Mouse (Mus musculus) macrophage (primary cell): ENCODE results near the gene Slc23a2. TPM values are rescaled to one million over a fixed set of nuclear protein-coding genes. Genes with fewer than 3 reads are reported as not detected.

Source experiments
- H3K27ac ChIP-seq: fragments of 350-480 bp; formaldehyde crosslinking; 2 replicates; pipeline ENCODE4 v1.9.0; 2021
- H3K36me3 ChIP-seq: fragments of 350-480 bp; formaldehyde crosslinking; 2 replicates; pipeline ENCODE4 v1.9.0; 2021; ENCODE audit errors: inconsistent target
- H3K4me3 ChIP-seq: fragments of 350-480 bp; formaldehyde crosslinking; 2 replicates; pipeline ENCODE4 v1.9.0; 2021; ENCODE audit errors: inconsistent target
- H3K79me2 ChIP-seq: fragments of 350-480 bp; formaldehyde crosslinking; 2 replicates; pipeline ENCODE4 v1.9.0; 2021; ENCODE audit errors: inconsistent target
- WGBS: methylation state at CpG from one replicate; pipeline ENCODE4 v1.1.7; 2026; ENCODE audit warnings: inconsistent platforms; ENCODE audit not compliant: missing documents; 5-methylcytosine and 5-hydroxymethylcytosine counted together
- polyA plus RNA-seq: library from polyadenylated mRNA; stranded (reverse); fragments of 250-400 nt; gene quantifications from 3 replicates; pipeline ENCODE4 v1.2.4, GENCODE M21; 2018; ENCODE audit warnings: inconsistent platforms

Slc23a2 gene
- polyA plus RNA-seq, 1 experiment from 2014 or later = 42.4 TPM

DNA sequence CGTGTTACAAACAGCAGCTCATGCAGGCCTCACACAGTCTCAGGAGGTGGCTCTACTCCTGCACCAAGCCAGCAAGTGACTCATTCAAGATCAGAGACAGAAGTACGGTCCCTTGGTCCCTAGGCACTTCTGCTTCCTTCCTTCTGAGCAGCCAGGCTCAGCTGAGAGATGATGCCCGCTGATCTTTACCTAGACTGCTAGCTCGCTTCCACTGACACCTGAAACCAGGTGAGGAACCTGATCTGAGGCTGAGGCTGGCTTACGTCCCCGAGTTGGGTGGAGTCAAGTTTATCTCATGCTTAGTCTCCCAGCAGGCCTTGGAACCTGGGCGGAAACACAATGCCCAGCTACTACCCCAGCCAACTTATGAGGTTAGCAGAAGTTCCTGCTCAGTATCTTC, 105.0 kb downstream of the Slc23a2 start:
- H3K27ac ChIP-seq = no peak overlapping the region
- no peaks in the 10 kb centered on the region for H3K79me2 ChIP-seq
- no peaks in the 10 kb centered on the region for H3K36me3 ChIP-seq
- 24% methylated on average over 7 of the region's 7 CpGs for WGBS
- no peak overlapping the region for H3K4me3 ChIP-seq

DNA sequence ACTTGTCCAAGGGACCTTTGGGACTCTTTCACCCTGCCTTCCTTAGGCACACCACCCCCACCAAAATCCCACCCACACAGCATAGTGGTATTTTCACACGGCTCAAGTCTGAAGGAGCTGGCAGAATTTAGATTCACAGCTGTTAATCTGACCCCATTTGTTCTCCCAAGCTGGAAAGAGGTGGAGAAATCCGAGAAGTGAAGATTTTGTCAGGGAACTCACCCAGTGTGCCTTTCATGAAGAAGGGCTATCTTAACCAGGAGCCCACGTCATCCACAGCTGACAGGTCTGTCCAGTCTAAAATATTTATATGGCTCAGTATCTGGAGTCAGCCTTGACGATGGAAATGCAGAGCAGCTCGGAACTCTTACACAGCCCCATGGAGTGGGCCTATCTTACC, 108.6 kb downstream of the Slc23a2 start:
- H3K27ac ChIP-seq = no peak overlapping the region
- H3K36me3 ChIP-seq = no peaks in the 10 kb centered on the region
- 96% methylated on average over 5 of the region's 5 CpGs for WGBS
- H3K4me3 ChIP-seq = no peak overlapping the region
- H3K79me2 ChIP-seq = no peaks in the 10 kb centered on the region

DNA sequence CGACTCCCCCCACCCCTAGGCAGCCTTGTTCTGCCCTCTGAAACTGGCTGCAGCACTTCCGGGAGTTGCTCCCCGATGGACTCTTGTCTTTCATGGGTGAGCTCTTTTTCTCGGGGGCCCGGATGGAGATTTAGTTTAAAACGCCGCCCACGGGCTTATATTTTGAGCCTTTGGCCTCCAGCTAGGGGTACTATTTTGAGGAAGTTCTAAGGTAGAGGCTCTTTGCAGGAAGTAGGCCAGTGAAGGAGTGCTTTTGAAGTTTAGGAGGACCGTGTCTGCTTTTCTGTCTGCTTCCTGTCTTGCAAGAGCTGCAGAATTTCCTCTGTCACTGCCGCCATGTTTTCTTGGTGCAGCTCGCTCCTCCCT, 109.5 kb downstream of the Slc23a2 start:
- 23% methylated on average over 11 of the region's 11 CpGs for WGBS
- H3K36me3 ChIP-seq = no peaks in the 10 kb centered on the region
- H3K27ac ChIP-seq = no peak overlapping the region
- H3K4me3 ChIP-seq = no peak overlapping the region
- no peaks in the 10 kb centered on the region for H3K79me2 ChIP-seq

DNA sequence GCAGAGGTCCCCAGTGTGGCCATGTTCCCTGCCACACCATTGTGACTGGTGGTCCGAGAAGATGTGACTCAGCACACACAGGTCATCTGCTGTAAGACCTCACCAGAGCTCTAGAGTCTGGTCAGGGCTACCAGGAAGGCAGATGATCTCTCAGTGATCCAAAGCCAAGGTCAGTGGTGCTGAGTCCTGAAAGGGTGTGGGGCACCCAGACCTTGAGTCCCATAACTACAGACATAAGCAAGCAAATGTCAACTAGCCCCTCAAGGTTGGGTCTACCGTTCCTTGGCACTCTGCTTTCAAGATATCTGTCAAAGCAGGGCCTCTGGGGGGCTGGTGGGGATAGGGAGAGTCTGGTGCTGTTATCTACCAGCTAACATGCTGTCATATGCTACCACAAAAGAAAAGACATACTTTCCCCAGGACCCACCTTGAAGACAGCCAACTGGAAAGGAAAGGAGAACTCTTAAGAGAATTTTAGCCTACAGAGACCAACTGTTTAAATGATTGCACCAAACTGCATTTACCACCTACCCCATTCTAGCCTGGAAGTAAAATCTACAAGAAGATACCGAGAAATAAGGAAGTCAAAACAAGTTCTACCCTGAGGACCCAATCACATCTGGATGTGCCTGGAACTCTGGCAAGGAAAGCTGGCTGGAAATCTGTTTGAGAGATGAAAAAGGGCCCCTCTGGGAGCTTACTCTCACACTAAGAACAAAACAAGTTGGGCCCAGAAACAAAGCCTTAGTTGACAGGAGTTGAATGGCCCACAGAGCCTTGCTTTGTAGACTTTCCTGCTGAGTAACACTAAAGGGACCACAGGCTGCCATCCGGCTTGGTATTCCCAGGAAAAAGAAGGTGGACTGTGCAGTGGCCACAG, 110.1 kb downstream of the Slc23a2 start:
- Histone ChIP-seq H3K36me3 (no peaks in the 10 kb centered on the region), H3K27ac (no peak overlapping the region), H3K79me2 (no peaks in the 10 kb centered on the region), H3K4me3 (no peak overlapping the region)
- 74% methylated on average over 4 of the region's 4 CpGs for WGBS

DNA sequence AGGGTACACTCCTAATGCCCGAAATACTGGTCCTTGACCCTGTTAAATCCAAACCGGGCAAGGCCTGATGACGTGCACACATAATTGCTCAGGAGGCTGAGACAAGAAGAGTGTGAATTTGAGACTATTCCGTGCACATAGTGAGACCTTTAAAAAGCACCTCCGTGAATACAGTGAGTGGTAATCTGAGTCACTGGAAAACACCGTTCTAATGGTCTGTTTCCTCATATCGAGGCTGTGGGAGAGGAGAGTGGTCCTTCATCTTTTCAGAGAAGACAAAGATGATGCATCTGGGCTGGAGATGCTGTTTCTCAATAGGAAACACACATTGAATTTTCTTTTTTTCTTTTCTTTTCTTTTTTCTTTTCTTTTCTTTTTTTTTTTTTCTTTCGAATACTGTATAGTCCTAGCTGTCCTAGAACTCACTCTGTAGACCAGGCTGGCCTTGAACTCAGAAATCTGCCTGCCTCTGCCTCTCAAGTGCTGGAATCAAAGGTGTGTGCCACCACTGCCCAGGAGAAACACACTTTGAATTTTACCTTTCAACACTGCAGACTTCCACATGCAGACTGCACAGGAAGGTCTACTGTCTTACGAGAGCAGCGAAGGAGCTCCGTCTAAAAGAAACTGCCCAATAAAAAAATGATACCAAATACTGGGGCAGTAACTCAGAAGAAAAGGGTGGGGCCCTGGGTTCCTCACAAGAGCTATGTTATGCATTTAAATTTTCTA, 113.4 kb downstream of the Slc23a2 start:
- no peak overlapping the region for H3K4me3 ChIP-seq
- H3K27ac ChIP-seq = no peak overlapping the region
- peaks cover 6% of the 10 kb centered on the region; the same call in 1 of the 2 replicates for H3K36me3 ChIP-seq
- 92% methylated on average over 10 of the region's 11 CpGs for WGBS
- peaks cover 30% of the 10 kb centered on the region for H3K79me2 ChIP-seq

DNA sequence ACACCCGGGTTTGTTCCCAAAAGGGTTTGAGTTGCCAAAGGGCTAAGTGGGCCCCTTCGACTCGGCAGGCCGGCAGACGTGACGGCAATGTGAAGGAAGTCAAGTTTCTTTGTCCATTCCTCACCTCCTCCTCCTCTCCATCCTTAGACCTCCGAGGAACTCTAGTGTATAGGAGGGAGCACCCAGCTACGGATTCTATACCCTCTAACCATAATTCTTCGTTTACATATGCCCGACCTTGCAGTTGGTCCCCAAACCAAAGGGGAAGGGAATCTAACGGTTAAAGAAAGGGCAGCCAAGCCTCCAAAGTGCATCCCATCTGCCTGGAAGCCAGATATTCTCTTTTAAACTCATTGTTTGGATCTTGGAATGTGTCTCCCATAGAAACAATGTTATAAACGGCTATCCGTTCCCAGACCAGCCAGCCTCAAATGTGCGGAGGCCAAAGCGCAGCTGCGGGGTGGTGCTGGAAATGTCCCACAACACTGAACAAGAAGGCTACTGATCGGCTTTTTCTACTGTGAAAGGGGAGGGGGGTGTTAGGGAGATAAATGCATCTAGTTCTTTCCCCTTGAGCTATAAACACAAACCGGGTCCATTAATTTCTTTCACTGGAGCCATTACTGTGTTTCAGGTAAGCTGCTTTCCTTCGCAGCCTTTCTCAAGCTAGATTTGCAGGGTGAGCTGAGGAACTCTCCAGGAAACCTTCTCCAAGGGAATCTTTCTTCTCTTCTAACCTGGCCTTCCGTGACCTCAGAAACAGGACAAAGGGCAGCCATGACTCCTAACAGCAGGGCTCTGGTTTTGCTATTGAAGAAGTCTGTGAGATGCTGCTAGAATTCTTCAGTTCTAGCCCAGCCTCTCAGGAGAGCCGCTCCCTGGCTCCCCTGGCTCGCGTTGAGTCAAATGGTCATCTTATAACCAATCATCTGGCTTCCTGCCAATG, 114.2 kb downstream of the Slc23a2 start:
- H3K4me3 ChIP-seq = peak overlapping the region; percentile 25
- H3K27ac ChIP-seq = peak overlapping the region; percentile 52
- H3K36me3 ChIP-seq = peaks cover 8% of the 10 kb centered on the region; the same call in 1 of the 2 replicates
- 56% methylated on average over 23 of the region's 23 CpGs for WGBS
- H3K79me2 ChIP-seq = peaks cover 38% of the 10 kb centered on the region

DNA sequence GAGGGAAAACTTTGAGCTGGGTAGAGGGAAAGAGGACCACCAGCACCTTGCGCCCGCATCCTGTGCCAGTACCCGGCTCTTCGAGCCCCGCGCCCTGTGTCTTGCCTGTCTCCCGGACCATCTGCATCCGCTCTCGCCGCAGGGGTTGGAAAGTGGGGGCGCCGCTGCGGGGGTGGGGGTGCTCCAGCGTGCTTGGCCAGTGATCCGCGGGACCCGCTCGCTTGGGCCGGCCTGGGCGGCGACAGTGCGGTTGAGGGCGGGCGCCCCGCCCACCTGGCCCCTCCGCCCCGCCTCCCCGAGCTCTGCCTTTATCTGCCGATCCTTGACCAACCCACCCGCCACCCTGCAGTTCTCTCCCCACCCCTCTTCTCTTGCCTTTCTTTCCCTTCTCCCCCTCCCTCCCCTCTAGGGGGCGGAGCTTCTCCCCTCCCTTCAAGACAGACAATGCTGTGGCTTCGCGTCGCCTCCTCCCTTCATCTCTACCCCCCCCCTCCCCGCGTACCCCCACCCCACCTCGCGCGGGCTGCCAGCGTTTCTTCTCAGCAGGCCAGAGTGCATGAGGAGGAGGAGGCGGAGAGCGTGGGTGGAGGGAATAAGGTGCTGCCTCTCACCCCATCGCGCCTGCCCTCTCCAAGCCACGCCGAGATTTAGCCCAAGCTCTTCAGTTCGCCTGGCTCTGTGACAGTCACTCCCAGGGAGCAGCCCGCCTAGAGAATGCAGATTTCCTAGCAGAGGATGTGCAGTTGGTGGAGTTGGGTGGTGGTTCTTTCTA, 115.1 kb downstream of the Slc23a2 start, which contains the start of gene Rassf2:
TSS of gene Rassf2 (minus strand) at position 613 of the 772 bp plus-strand sequence.
- peak within 1 kb of the TSS; percentile 92 for H3K27ac ChIP-seq
- H3K36me3 ChIP-seq = peaks cover 8% of the 10 kb centered on the region; the same call in 1 of the 2 replicates
- peaks cover 47% of the 10 kb centered on the region for H3K79me2 ChIP-seq
- WGBS = 3% methylated on average over 30 of the region's 48 CpGs
- peak within 1 kb of the TSS; percentile 90 for H3K4me3 ChIP-seq

DNA sequence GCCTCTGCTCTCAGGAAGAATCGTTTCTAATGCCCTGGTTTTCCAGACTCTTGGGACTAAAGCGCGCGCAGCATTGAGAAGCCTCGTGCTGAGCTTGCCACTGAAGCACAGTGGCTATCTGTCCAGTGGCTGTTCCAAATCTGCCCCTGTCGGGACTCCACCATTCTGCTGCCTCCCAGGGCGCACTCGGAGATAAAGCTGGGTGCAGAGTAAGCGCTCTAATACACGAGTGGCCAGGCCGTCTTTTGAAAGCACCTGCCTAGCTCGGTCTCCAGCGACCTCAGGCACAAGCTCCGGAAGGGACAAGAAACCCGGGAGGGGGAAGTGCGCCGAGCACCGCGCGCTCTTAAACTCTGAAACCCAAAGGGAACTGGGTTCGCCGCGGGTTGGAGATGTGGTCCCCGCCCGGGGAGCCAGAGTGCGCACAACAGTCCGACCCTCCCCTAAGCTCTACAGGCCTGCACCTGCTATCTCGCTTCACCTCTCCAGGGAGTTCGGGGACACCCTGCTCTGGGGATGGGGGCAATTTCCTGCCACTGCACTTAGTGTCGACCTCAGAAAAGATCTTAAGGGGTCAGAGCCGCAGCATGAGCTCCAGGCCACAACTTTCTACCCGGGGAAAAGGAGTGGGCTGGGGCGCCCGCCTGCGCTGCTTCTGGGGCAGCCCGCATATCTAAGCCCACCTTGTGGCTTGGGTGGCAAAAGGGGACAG, 115.9 kb downstream of the Slc23a2 start:
- Histone ChIP-seq H3K27ac (peak overlapping the region; percentile 92), H3K79me2 (peaks cover 55% of the 10 kb centered on the region), H3K4me3 (peak overlapping the region; percentile 90), H3K36me3 (peaks cover 8% of the 10 kb centered on the region; the same call in 1 of the 2 replicates)
- WGBS = under 1% methylated on average over 36 of the region's 36 CpGs

DNA sequence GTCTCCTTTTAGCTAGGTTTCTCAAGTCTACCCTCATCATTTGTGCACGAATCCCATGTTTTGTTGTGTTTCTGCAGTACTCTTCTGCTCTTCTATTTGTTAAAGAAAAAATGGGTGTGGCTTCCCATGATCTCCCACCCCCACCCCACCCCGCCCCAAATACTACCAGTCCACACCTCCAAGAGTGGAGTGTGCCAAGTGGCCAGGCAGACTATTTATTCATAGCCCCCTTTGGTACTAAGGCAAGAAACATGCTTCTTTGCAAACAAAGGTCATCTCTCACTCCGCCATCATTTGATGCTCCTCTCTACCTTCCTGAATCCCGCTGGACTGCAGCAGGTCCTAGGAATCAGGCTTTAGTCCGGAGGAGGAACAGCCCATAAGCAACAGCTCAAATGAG, 116.8 kb downstream of the Slc23a2 start:
- Histone ChIP-seq H3K79me2 (peaks cover 64% of the 10 kb centered on the region), H3K27ac (peak overlapping the region; percentile 92), H3K4me3 (peak overlapping the region; percentile 90), H3K36me3 (peaks cover 8% of the 10 kb centered on the region; the same call in 1 of the 2 replicates)
- WGBS = 26% methylated on average over 5 of the region's 5 CpGs

DNA sequence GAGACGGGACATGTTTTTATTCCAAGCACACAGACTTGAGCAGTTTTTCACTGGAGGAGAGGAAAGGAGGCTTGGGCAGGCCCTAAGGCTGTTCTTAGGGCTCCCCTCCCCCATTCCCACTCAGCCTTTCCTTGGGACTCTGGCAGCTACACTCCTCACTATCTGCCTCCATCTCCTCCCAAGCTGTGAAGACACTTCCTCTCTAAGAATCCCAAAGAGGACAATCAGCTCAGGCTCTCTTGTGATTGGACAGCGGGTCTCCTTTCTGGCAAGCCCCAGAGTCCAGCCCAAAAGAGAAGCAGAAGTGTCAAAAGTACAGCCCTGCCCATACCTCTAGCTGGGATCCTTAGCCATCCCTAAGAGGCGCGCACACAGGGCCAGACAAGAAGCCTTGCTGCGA, 117.5 kb downstream of the Slc23a2 start:
- Histone ChIP-seq H3K4me3 (no peak overlapping the region; the same call in 1 of the 2 replicates), H3K79me2 (peaks cover 71% of the 10 kb centered on the region), H3K27ac (0 out of 2 replicates have a peak overlapping the region, but pooled peaks have one; percentile 92), H3K36me3 (peaks cover 8% of the 10 kb centered on the region; the same call in 1 of the 2 replicates)
- 26% methylated on average over 5 of the region's 5 CpGs for WGBS

DNA sequence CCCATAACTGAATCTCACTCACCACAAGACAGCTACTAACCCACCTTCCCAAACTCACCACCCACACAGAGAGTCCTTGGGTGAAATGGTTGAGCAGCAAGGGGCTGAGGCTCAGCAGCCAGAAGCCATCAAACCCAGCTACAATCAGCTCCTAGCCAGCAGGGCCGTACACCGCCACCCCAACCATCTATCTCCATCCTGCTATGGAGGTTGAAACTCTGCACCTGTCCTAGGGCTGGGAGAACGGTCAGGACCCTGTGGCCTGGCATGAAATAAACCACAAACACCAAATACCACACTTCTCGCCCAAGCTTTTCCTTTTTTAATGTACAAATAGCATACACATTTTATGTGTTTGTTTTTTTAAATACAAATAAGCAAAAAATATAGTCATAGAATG, 120.9 kb downstream of the Slc23a2 start:
- no peak overlapping the region for H3K4me3 ChIP-seq
- H3K27ac ChIP-seq = no peak overlapping the region
- peaks cover 8% of the 10 kb centered on the region; the same call in 1 of the 2 replicates for H3K36me3 ChIP-seq
- WGBS = 48% methylated on average over 3 of the region's 4 CpGs
- peaks cover 95% of the 10 kb centered on the region for H3K79me2 ChIP-seq

DNA sequence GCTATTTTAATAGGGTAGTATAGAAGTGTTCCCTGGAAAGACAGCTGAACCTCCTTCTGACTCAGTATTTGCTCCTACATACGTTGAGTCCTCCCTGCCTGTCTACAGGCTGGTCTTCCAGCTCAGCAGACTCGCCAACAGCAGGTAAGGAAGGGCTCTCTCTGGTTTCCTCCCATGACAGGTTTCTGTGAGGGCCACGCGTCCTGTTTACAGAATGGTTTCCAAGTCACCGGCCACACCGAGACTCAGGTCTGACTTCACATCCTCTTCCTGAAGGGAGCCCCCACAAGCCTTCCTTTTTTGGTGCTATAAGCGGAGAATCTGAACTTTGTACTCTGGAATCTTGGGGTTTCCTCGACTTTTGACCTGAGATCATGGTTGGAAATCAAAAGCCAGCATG, 122.3 kb downstream of the Slc23a2 start:
- no peak overlapping the region for H3K4me3 ChIP-seq
- 36% methylated on average over 8 of the region's 8 CpGs for WGBS
- peaks cover 94% of the 10 kb centered on the region for H3K79me2 ChIP-seq
- no peak overlapping the region for H3K27ac ChIP-seq
- peaks cover 8% of the 10 kb centered on the region; the same call in 1 of the 2 replicates for H3K36me3 ChIP-seq

DNA sequence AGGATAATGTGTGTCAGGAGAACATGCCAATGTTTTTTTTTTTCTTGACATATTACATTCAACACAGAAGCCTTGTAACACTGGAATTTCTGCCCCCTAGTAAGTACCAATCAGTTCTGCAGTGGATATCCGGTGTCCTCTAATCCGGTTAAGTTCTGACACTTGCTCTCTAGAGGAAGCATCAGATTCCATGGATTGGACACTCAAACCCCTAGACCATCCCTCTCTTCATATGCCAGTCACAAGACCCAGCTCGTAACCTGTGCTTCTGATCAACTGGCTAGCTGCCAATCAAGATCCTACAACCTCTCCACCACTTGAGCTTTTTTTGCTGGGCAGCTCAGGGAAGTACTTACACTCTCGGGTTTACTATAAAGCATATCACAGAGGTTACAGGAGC, 123.3 kb downstream of the Slc23a2 start:
- Histone ChIP-seq H3K4me3 (no peak overlapping the region), H3K79me2 (peaks cover 94% of the 10 kb centered on the region), H3K36me3 (peaks cover 2% of the 10 kb centered on the region; the same call in 1 of the 2 replicates), H3K27ac (peak overlapping the region; percentile 99; the same call in 1 of the 2 replicates)
- WGBS = 37% methylated on average over 4 of the region's 4 CpGs
